Mouse (Mus musculus) intestine, postnatal 0 days (tissue): ENCODE results near the gene Tm4sf4. TPM values are rescaled to one million over a fixed set of nuclear protein-coding genes. Genes with fewer than 3 reads are reported as not detected.

Experiments
- ATAC-seq: fragments of 200-750 bp; cut with Nextera tagmentation; 2 replicates; pipeline ENCODE4 v1.8.0; 2017; ENCODE audit warnings: mild to moderate bottlenecking, moderate TSS enrichment, moderate library complexity
- H3K27ac ChIP-seq: fragments of 300-500 bp; sonication (generic); 2 replicates; pipeline ENCODE4 v1.5.1; 2014; ENCODE audit warnings: mild to moderate bottlenecking, low read depth, low read length, moderate library complexity
- H3K27me3 ChIP-seq: fragments of 300-500 bp; sonication (generic); replicated peaks from 2 replicates; pipeline ENCODE4 v1.6.1; 2014; ENCODE audit warnings: low read length, mixed read lengths; ENCODE audit not compliant: control insufficient read depth, insufficient read depth
- H3K36me3 ChIP-seq: fragments of 300-500 bp; sonication (generic); 2 replicates; pipeline ENCODE4 v1.6.1; 2014; ENCODE audit warnings: mild to moderate bottlenecking, moderate library complexity; ENCODE audit not compliant: control insufficient read depth, insufficient read depth
- H3K4me1 ChIP-seq: fragments of 300-500 bp; sonication (generic); replicated peaks from 2 replicates; pipeline ENCODE4 v1.6.1; 2014; ENCODE audit warnings: antibody characterized with exemption, low read length, mixed read lengths; ENCODE audit not compliant: control insufficient read depth, insufficient read depth
- H3K4me2 ChIP-seq: fragments of 300-500 bp; sonication (generic); replicated peaks from 2 replicates; pipeline ENCODE4 v1.6.1; 2014; ENCODE audit warnings: low read depth, mild to moderate bottlenecking, moderate library complexity
- H3K4me3 ChIP-seq: fragments of 300-500 bp; sonication (generic); 2 replicates; pipeline ENCODE4 v1.5.1; 2014; ENCODE audit warnings: low read depth, low read length
- H3K9ac ChIP-seq: fragments of 300-500 bp; sonication (generic); 2 replicates; pipeline ENCODE4 v1.6.1; 2014; ENCODE audit warnings: mild to moderate bottlenecking, low read depth, low read length
- H3K9me3 ChIP-seq: fragments of 300-500 bp; sonication (generic); 2 replicates; pipeline ENCODE4 v1.6.1; 2016; ENCODE audit warnings: mixed run types; ENCODE audit not compliant: control insufficient read depth
- CTCF ChIP-seq: sonication (generic); IDR thresholded peaks from 2 replicates; pipeline ENCODE4 v1.5.1; 2016; ENCODE audit warnings: low read depth, mild to moderate bottlenecking, control low read depth, antibody characterized with exemption, moderate library complexity
- WGBS: fragments of 180-500 bp; shearing (Covaris S2); extraction: QIAGEN DNeasy Blood & Tissue Kit; methylation state at CpG from one replicate; pipeline ENCODE4 v1.1.7; 2014; 5-methylcytosine and 5-hydroxymethylcytosine counted together
- polyA plus RNA-seq: library from polyadenylated mRNA; unstranded; fragments of >200 nt; fragmentation: Nextera tagmentation; extraction: Ambion mirVana; gene quantifications from 2 replicates; pipeline ENCODE4 v1.2.1, GENCODE M21; 2015

The Tm4sf4 gene
- polyA plus RNA-seq, 1 experiment from 2014 or later, result 110 TPM

DNA sequence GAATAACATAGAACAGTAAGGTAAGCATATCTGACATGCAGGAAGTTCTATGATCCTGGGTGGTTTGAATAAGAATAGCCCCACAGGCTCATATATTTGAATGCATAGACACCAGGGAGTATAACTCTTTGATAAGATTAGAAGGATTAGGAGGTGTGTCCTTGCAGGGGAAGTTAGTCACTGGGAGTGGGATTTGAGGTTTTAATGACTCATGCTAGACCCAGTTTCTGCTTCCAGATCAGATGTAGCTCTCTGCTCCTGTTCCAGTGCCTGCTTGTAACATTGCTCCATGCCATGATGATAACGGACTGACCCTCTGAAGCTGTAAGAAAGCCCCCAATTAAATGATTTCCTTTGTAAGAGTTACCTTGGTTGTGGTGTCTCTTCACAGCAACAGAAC is 4.5 kb upstream of the Tm4sf4 start:
- 87% methylated on average over 1 of the region's 1 CpGs for WGBS
- no peak overlapping the region for H3K27ac ChIP-seq
- no peaks in the 10 kb centered on the region for H3K4me1 ChIP-seq

DNA sequence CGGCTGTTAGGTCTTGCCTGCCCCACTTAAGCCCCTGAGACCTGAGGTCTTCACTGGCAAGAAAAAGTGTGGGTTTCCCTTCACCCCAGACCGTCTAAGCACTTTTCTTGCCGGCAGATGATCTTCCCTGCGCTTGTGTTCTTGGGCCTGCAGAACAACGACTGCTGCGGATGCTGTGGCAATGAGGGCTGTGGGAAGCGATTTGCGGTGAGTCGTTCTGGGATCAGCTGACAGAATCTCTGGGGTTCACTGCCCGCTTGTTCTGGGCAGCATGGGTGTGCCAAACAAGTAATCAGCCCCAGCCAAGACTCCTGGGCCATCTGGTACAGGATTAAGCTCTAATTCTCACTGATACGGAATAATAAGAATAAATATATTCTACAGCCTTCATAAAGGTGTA is 1.2 kb downstream of the Tm4sf4 start:
- H3K4me3 ChIP-seq, result no peak overlapping the region
- H3K9ac ChIP-seq, result no peak overlapping the region
- H3K27ac ChIP-seq, result no peak overlapping the region
- ATAC-seq, result no peak
- no peaks in the 10 kb centered on the region for H3K27me3 ChIP-seq
- 69% methylated on average over 11 of the region's 11 CpGs for WGBS
- no peaks in the 10 kb centered on the region for H3K4me1 ChIP-seq
- no peak for TF ChIP-seq CTCF
- H3K9me3 ChIP-seq, result no peaks in the 10 kb centered on the region
- H3K36me3 ChIP-seq, result no peaks in the 10 kb centered on the region
- 0 out of 2 replicates have a peak overlapping the region, but pooled peaks have one; percentile 10 for H3K4me2 ChIP-seq

More for the DNA sequence above, 4.5 kb upstream of the Tm4sf4 start:
- Histone ChIP-seq H3K9me3 (no peaks in the 10 kb centered on the region), H3K36me3 (no peaks in the 10 kb centered on the region), H3K27me3 (no peaks in the 10 kb centered on the region), H3K4me3 (no peak overlapping the region), H3K4me2 (no peak overlapping the region), H3K9ac (no peak overlapping the region)
- TF ChIP-seq CTCF, result no peak
- ATAC-seq, result 0 out of 2 replicates have a peak, but pooled peaks have one; percentile 4

DNA sequence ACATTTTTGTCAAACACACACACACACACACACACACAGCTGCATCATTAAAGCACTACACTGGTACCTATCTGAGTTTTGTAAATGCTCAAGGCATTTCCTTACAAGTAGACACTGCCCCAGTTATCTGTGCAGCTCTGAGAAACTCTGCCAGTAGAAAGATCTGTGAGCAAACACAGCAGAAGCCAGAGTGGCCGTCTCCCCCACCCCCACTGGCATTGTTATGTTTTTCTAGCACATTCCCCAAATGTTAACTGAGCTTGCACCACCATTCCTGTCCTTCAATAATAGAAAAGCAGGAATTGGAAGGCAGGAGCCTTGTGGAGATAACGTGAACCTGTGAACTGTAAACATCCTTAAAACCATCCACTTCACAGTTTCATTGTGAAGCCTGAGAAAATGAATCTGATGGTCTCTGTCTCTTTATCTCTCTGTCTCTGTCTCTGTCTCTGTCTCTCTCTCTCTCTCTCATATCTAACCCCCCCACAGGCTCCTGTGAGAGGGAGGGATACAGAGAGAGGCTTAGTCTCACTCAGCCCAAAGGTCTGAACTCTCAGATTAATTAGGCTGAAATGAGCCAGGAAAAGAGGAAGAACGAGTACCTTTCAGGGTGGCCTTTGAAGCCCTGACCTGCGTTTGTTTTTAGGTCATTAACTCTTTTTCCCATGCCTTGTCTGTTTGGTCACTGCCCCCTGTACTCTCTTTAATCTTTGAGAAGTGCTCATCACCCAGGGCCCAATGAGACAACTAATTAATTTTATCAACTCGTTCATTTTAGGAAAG is 3.8 kb downstream of the Tm4sf4 start:
- Histone ChIP-seq H3K9ac (no peak overlapping the region), H3K4me1 (no peaks in the 10 kb centered on the region), H3K4me3 (no peak overlapping the region), H3K27me3 (no peaks in the 10 kb centered on the region), H3K4me2 (no peak overlapping the region), H3K36me3 (no peaks in the 10 kb centered on the region), H3K9me3 (no peaks in the 10 kb centered on the region), H3K27ac (no peak overlapping the region)
- TF ChIP-seq CTCF, result no peak
- ATAC-seq, result no peak
- WGBS, result 22% methylated on average over 5 of the region's 5 CpGs

DNA sequence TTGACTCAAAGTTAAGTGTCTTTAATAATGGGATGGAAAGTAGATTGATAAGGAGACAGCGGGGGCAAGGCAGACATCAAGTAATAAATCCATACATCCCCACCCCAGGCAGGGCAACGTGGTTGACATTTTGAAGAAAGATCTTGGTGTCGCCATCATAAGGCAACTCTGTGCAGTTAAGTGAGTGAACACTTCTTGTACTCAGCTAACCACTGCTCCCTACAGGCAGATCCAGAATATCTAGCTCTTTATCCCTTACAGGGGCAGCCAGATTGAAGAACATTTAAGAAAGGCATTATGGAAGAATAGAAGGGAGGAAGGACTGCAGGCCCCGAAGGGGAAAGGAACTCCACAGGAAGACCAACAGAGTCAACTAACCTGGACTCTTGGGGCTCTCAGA is 4.4 kb downstream of the Tm4sf4 start:
- no peak for ATAC-seq
- 47% methylated on average over 4 of the region's 4 CpGs for WGBS

DNA sequence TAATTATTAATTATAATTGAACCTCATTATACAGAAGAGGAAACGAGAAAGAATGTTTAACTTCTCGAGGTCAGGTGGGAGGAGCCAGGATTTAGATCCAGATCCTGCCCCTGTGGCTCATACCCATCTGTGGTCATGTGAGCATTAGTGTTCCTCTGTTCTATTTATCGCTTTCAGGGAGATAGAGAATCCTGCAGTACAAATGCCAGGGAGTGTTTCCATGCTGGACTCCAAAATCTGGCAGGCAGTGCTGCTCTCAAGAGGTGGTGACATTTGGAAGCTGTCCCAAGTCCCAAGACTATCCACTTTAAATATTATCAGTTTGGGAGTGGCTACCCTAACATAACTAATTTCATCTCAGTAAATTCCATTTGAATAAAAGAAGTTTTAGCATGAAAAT is 6.6 kb downstream of the Tm4sf4 start:
- H3K36me3 ChIP-seq, result no peaks in the 10 kb centered on the region
- no peaks in the 10 kb centered on the region for H3K4me1 ChIP-seq
- H3K9ac ChIP-seq, result no peak overlapping the region
- no peak for TF ChIP-seq CTCF
- ATAC-seq, result no peak
- no peaks in the 10 kb centered on the region for H3K27me3 ChIP-seq
- no peaks in the 10 kb centered on the region for H3K9me3 ChIP-seq
- no peak overlapping the region for H3K27ac ChIP-seq
- WGBS, result 42% methylated on average over 3 of the region's 3 CpGs
- H3K4me2 ChIP-seq, result no peak overlapping the region
- no peak overlapping the region for H3K4me3 ChIP-seq

More for the DNA sequence above, 4.4 kb downstream of the Tm4sf4 start:
- H3K27ac ChIP-seq, result no peak overlapping the region
- H3K4me3 ChIP-seq, result no peak overlapping the region
- no peaks in the 10 kb centered on the region for H3K4me1 ChIP-seq
- no peak overlapping the region for H3K9ac ChIP-seq
- H3K36me3 ChIP-seq, result no peaks in the 10 kb centered on the region
- peak; percentile 71 for TF ChIP-seq CTCF
- no peaks in the 10 kb centered on the region for H3K9me3 ChIP-seq
- H3K27me3 ChIP-seq, result no peaks in the 10 kb centered on the region
- no peak overlapping the region for H3K4me2 ChIP-seq

DNA sequence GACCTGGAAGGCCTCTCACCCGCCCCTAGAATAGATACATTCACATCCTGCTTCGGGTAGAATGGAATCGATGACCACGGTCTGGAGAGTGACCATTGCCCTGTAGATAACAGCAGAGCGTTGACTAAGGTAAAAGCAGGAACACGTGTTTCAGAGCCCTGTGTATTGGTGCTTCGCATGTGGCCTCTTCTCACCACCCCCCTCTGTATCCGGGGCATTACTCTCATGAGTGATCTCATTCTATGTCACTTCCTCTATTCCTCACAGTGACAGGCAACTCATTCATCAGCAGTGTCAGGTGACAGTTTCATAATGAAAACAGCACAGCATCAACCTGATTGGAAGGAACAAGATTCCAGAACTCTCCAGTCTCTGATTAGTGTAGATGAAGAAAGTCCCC is 10.2 kb downstream of the Tm4sf4 start:
- ATAC-seq, result peak; percentile 99
- Histone ChIP-seq H3K9ac (no peak overlapping the region), H3K9me3 (no peaks in the 10 kb centered on the region), H3K4me2 (no peak overlapping the region), H3K4me3 (no peak overlapping the region), H3K4me1 (no peaks in the 10 kb centered on the region), H3K36me3 (no peaks in the 10 kb centered on the region), H3K27me3 (no peaks in the 10 kb centered on the region), H3K27ac (peak overlapping the region; percentile 54; the same call in 1 of the 2 replicates)
- TF ChIP-seq CTCF, result no peak
- WGBS, result 58% methylated on average over 8 of the region's 8 CpGs
